Mouse (Mus musculus): ENCODE data around the gene Celsr2. TPM values are rescaled to one million over a fixed set of nuclear protein-coding genes. Genes with fewer than 3 reads are reported as not detected.

Gene Celsr2
- total and polyA plus RNA-seq, 2 experiments from 2014 or later: 1.2 to 5.5 TPM

DNA sequence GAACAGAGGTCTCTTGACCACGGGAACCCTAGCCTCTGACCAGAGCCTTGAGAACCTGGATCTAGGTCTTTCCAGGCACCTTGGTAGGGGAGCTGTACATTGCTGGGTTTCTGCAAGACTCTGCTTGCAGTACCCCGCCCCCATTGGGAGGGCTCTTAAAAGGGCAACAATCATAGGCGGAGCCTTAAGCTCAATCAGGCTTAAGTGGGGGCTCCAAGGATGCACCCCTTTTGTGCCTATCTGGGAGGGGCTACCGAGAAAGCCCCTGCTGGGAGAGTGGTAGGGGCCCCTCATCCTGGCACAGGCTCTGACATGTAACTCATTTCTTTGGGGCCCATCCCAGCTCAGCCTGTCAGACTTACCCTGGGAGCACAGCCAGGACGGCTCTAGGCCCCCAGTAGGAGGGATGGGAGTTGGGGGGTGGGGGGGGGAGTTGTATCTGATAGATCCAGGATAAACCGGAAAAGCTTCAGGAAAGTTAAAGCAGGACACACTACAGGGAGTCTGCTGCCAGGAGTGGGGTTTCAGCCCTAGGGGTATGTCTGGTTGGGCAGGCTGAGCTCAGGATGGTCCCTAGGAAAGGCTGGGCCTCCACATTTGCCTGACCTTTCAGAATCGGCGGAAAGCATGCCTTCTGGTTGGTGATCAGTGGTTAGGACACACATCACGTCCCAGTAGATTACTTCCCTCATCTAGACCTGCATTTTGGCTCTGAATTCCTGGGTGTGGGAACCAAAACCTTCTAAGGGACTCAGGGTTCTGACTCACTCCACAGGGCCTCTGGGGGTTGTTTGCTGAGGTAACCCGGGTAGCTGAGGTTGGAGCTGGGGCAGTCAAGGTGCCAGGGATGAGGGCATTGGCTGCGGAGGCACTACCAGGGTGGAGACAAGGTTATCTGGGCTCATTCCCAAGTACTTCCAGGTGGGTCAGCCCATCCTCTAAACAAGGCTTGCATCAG, 8.8 kb upstream of the Celsr2 start:
- H3K4me2 ChIP-seq (ENCODE audit: low read depth, low read length): peak overlapping the region; percentile 43
- 0 out of 2 replicates have a peak, but pooled peaks cover 4% of the 10 kb centered on the region for H3K27me3 ChIP-seq (ENCODE audit: control insufficient read depth, insufficient read depth, low read length)
- no peak overlapping the region for H3K27ac ChIP-seq (ENCODE audit: low read depth)
- H3K4me1 ChIP-seq (ENCODE audit: control insufficient read depth, insufficient read depth): peaks cover 8% of the 10 kb centered on the region; the same call in 1 of the 2 replicates
- H3K9me3 ChIP-seq (replicated peaks; ENCODE audit: control insufficient read depth, low read length): no peaks in the 10 kb centered on the region
- ATAC-seq (ENCODE audit: insufficient read depth, low read depth) (peak; percentile 34; the same call in 1 of the 2 replicates), DNase-seq (ENCODE audit: low spot score) (no peak)
- no peak for TF ChIP-seq CTCF (IDR thresholded peaks at IDR 0.05; ENCODE audit: low read depth)
- no peak for TF ChIP-seq EP300 (IDR thresholded peaks at IDR 0.05; ENCODE audit: low read depth)
- 22% methylated on average over 11 of the region's 11 CpGs for WGBS
- H3K36me3 ChIP-seq (replicated peaks; ENCODE audit: control insufficient read depth, insufficient read depth, low read length): peaks cover 42% of the 10 kb centered on the region
- H3K9ac ChIP-seq (replicated peaks; ENCODE audit: low read depth, low read length): no peak overlapping the region
- H3K4me3 ChIP-seq (ENCODE audit: low read depth, low read length): no peak overlapping the region

DNA sequence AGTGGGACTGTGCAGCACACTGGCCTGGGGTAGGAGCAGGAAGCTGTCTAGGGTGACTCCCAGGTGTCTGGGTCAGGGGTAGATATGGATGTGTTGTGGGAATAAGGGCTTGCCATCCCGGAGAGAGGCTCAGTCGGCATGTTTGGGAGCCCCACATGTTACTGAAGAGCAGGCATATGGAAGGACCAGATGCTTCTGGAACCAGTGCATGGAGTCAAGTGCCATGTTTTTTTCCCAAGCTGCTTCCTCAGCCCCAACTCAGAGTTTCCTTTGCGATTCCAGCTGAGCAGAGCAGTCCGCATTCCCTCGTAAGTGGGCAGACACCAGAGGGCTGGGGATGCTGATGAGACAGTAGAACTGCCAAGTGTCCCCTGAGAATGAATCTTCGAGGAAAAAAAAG, 7.7 kb upstream of the Celsr2 start:
- H3K9ac ChIP-seq (replicated peaks; ENCODE audit: low read depth, low read length): no peak overlapping the region
- no peak overlapping the region for H3K4me3 ChIP-seq (ENCODE audit: low read depth, low read length)
- ATAC-seq (ENCODE audit: insufficient read depth, low read depth) (no peak; the same call in 1 of the 2 replicates), DNase-seq (ENCODE audit: low spot score) (no peak)
- H3K36me3 ChIP-seq (replicated peaks; ENCODE audit: control insufficient read depth, insufficient read depth, low read length): peaks cover 31% of the 10 kb centered on the region
- H3K27ac ChIP-seq (ENCODE audit: low read depth): no peak overlapping the region
- no peak for TF ChIP-seq EP300 (IDR thresholded peaks at IDR 0.05; ENCODE audit: low read depth)
- no peak for TF ChIP-seq CTCF (IDR thresholded peaks at IDR 0.05; ENCODE audit: low read depth)
- no peaks in the 10 kb centered on the region for H3K9me3 ChIP-seq (replicated peaks; ENCODE audit: control insufficient read depth, low read length)
- WGBS: 33% methylated on average over 6 of the region's 6 CpGs
- H3K27me3 ChIP-seq (ENCODE audit: control insufficient read depth, insufficient read depth, low read length): 0 out of 2 replicates have a peak, but pooled peaks cover 4% of the 10 kb centered on the region
- peaks cover 8% of the 10 kb centered on the region; the same call in 1 of the 2 replicates for H3K4me1 ChIP-seq (ENCODE audit: control insufficient read depth, insufficient read depth)
- no peak overlapping the region for H3K4me2 ChIP-seq (ENCODE audit: low read depth, low read length)

GRCm38 (mm10) chr3:108415831-108416223, 475 bp upstream of the Celsr2 start:
- 0 out of 2 replicates have a peak, but pooled peaks cover 10% of the 10 kb centered on the region for H3K9me3 ChIP-seq (replicated peaks; ENCODE audit: control insufficient read depth, low read length)
- no peaks in the 10 kb centered on the region; the same call in 1 of the 2 replicates for H3K36me3 ChIP-seq (replicated peaks; ENCODE audit: control insufficient read depth, insufficient read depth, low read length)
- no peak overlapping the region for H3K27ac ChIP-seq (ENCODE audit: low read depth)
- TF ChIP-seq EP300 (IDR thresholded peaks at IDR 0.05; ENCODE audit: low read depth): no peak
- no peak for TF ChIP-seq CTCF (IDR thresholded peaks at IDR 0.05; ENCODE audit: low read depth)
- 1% methylated on average over 40 of the region's 48 CpGs for WGBS
- H3K4me3 ChIP-seq (ENCODE audit: low read depth, low read length): peak overlapping the region; percentile 67
- H3K4me1 ChIP-seq (ENCODE audit: control insufficient read depth, insufficient read depth): peaks cover 9% of the 10 kb centered on the region; the same call in 1 of the 2 replicates
- H3K27me3 ChIP-seq (ENCODE audit: control insufficient read depth, insufficient read depth, low read length): peaks cover 23% of the 10 kb centered on the region
- peak overlapping the region; percentile 55 for H3K9ac ChIP-seq (replicated peaks; ENCODE audit: low read depth, low read length)
- peak overlapping the region; percentile 100 for H3K4me2 ChIP-seq (ENCODE audit: low read depth, low read length)
- DNase-seq (ENCODE audit: low spot score) (peak; percentile 55), ATAC-seq (ENCODE audit: insufficient read depth, low read depth) (peak; percentile 73)

GRCm38 (mm10) chr3:108413634-108414360, 1.6 kb downstream of the Celsr2 start:
- no peak for TF ChIP-seq CTCF (IDR thresholded peaks at IDR 0.05; ENCODE audit: low read depth)
- no peak for TF ChIP-seq EP300 (IDR thresholded peaks at IDR 0.05; ENCODE audit: low read depth)
- ATAC-seq (ENCODE audit: insufficient read depth, low read depth) (no peak), DNase-seq (ENCODE audit: low spot score) (no peak)
- no peak overlapping the region for H3K4me2 ChIP-seq (ENCODE audit: low read depth, low read length)
- WGBS: 97% methylated on average over 35 of the region's 35 CpGs
- H3K36me3 ChIP-seq (replicated peaks; ENCODE audit: control insufficient read depth, insufficient read depth, low read length): no peaks in the 10 kb centered on the region; the same call in 1 of the 2 replicates
- 0 out of 2 replicates have a peak, but pooled peaks cover 10% of the 10 kb centered on the region for H3K9me3 ChIP-seq (replicated peaks; ENCODE audit: control insufficient read depth, low read length)
- no peak overlapping the region for H3K9ac ChIP-seq (replicated peaks; ENCODE audit: low read depth, low read length)
- H3K4me1 ChIP-seq (ENCODE audit: control insufficient read depth, insufficient read depth): peaks cover 9% of the 10 kb centered on the region; the same call in 1 of the 2 replicates
- no peak overlapping the region for H3K27ac ChIP-seq (ENCODE audit: low read depth)
- H3K27me3 ChIP-seq (ENCODE audit: control insufficient read depth, insufficient read depth, low read length): peaks cover 20% of the 10 kb centered on the region
- no peak overlapping the region for H3K4me3 ChIP-seq (ENCODE audit: low read depth, low read length)

DNA sequence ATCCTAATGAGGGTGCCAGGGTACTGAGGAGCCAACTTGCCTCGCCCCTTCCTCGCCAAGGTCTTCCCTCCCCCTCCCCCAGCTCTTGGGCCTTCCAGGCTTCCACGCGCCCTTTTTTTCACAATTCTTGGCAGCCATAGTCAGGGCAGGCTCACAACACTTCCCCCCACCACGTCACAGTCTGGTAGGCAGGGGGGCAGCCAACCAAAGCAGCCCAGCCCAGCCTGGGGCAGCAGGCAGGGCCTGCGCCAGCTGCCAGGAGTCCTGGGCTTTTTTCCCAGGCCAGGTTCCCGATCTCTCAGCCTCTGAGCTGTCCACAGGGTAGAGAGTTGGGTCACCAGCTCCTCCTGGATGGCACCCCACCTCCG, 3.6 kb downstream of the Celsr2 start:
- H3K4me3 ChIP-seq (ENCODE audit: low read depth, low read length): no peak overlapping the region
- H3K36me3 ChIP-seq (replicated peaks; ENCODE audit: control insufficient read depth, insufficient read depth, low read length): no peaks in the 10 kb centered on the region; the same call in 1 of the 2 replicates
- 0 out of 2 replicates have a peak, but pooled peaks have one; percentile 36 for ATAC-seq (ENCODE audit: insufficient read depth, low read depth)
- DNase-seq (ENCODE audit: low spot score): no peak
- no peak overlapping the region for H3K4me2 ChIP-seq (ENCODE audit: low read depth, low read length)
- 0 out of 2 replicates have a peak, but pooled peaks cover 10% of the 10 kb centered on the region for H3K9me3 ChIP-seq (replicated peaks; ENCODE audit: control insufficient read depth, low read length)
- TF ChIP-seq CTCF (IDR thresholded peaks at IDR 0.05; ENCODE audit: low read depth) (no peak), EP300 (IDR thresholded peaks at IDR 0.05; ENCODE audit: low read depth) (no peak)
- 66% methylated on average over 8 of the region's 8 CpGs for WGBS
- peaks cover 12% of the 10 kb centered on the region for H3K27me3 ChIP-seq (ENCODE audit: control insufficient read depth, insufficient read depth, low read length)
- no peak overlapping the region for H3K9ac ChIP-seq (replicated peaks; ENCODE audit: low read depth, low read length)
- peaks cover 9% of the 10 kb centered on the region; the same call in 1 of the 2 replicates for H3K4me1 ChIP-seq (ENCODE audit: control insufficient read depth, insufficient read depth)
- H3K27ac ChIP-seq (ENCODE audit: low read depth): no peak overlapping the region

Data from heart, postnatal 0 days (tissue).